Mouse (Mus musculus) cerebellum, adult 11 months (tissue): ENCODE results near the gene Slc26a5.
A peak's percentile ranks its signal among the peaks of the same experiment; 100 is the strongest.

Experiments
- DNase-seq: peaks from one replicate; pipeline ENCODE4 v3.0.0; 2022

Gene Slc26a5

GRCm38 (mm10) chr5:21804837-21805236 lies 60.6 kb downstream of the Slc26a5 start:
- DNase-seq = no peak

- no peak for DNase-seq
Observed at GRCm38 (mm10) chr5:21803691-21804188, 61.7 kb downstream of the Slc26a5 start.

GRCm38 (mm10) chr5:21802907-21803306 lies 62.5 kb downstream of the Slc26a5 start:
- no peak for DNase-seq

- DNase-seq = no peak
Observed at GRCm38 (mm10) chr5:21792166-21792565, 73.2 kb downstream of the Slc26a5 start.

- DNase-seq = no peak
Observed at GRCm38 (mm10) chr5:21789061-21789460, 76.3 kb downstream of the Slc26a5 start.

GRCm38 (mm10) chr5:21787186-21788105 lies 78.0 kb downstream of the Slc26a5 start:
- no peak for DNase-seq

GRCm38 (mm10) chr5:21786258-21787185 lies 78.9 kb downstream of the Slc26a5 start:
- DNase-seq = peak; percentile 87

GRCm38 (mm10) chr5:21785776-21786175 lies 79.6 kb downstream of the Slc26a5 start:
- DNase-seq = no peak

- DNase-seq = peak; percentile 88
Observed at GRCm38 (mm10) chr5:21785053-21785452, 80.4 kb downstream of the Slc26a5 start, which contains the start of the genes Dnajc2 and Psmc2. Dnajc2 (minus strand) TSS chr5:21785251. Psmc2 (plus strand) TSS chr5:21785283.

GRCm38 (mm10) chr5:21784161-21785052 lies 81.0 kb downstream of the Slc26a5 start:
- DNase-seq = peak; percentile 7

- no peak for DNase-seq
Observed at GRCm38 (mm10) chr5:21776491-21776890, 88.9 kb downstream of the Slc26a5 start.

- DNase-seq = no peak
Observed at GRCm38 (mm10) chr5:21769841-21770240, 95.6 kb downstream of the Slc26a5 start.

- DNase-seq = no peak
Observed at GRCm38 (mm10) chr5:21768506-21768905, 96.9 kb downstream of the Slc26a5 start.
